Mouse (Mus musculus): ENCODE results near the gene Rnft1.
A peak's percentile ranks its signal among the peaks of the same experiment; 100 is the strongest.
"Not testable (repeated sequence)": the region's sequence is repeated elsewhere in the genome, so short reads cannot be mapped to it uniquely, and the experiment has no call there.

The Rnft1 gene

DNA sequence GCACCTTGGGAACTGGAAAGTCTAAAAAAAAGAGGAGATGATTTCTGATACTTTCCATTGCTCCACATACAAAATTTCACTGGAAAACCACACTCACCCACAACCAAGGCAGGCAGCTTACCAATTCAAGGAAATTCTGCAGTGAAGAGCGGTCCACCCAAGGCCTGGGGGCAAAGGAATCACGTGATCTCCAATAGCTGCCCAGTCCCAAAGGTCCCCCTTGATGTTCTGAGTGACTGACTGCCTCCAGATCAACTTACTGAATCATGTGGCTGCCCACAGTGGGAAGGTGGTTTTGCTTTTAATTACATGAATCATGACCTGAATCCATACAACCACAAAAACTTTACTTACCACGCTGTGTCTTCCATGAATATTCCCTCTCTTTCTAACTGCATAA is 32.8 kb downstream of the Rnft1 start:
- DNase-seq (ENCODE audit: low read depth in 2 of 2, low spot score in 2 of 2), result no peak

- DNase-seq (ENCODE audit: low read depth in 2 of 2, low spot score in 2 of 2), result no peak
Observed at GRCm38 (mm10) chr11:86519751-86520150, 35.3 kb downstream of the Rnft1 start.

DNA sequence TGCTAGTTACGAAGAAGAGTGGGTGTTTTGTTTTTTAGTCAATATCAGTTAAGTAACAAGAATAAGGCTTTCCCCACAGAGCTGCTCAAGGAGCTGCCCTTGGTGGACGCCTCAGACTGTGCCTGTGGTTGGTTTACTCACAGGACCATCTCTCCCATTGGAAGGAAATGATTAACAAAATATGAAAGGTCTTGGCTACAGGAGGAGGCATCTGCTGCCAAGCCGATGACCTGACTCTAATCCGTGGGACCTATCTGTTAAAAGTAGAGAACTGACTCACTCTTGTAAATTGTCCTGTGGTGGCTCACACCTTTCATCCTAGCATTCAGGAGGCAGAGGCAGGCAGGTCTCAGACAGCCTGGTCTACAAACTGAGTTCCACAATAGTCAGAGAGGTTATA is 43.1 kb downstream of the Rnft1 start:
- DNase-seq (ENCODE audit: low read depth in 2 of 2, low spot score in 2 of 2), result no peak

GRCm38 (mm10) chr11:86532834-86533233 is 48.4 kb downstream of the Rnft1 start:
- DNase-seq (ENCODE audit: low read depth in 2 of 2, low spot score in 2 of 2), result peak; percentile 8 to 20

- DNase-seq (ENCODE audit: low read depth in 2 of 2, low spot score in 2 of 2), result not testable (repeated sequence)
Observed at GRCm38 (mm10) chr11:86533302-86533701, 48.8 kb downstream of the Rnft1 start.

- no peak for DNase-seq (ENCODE audit: low read depth in 2 of 2, low spot score in 2 of 2)
Observed at GRCm38 (mm10) chr11:86534201-86534910, 49.9 kb downstream of the Rnft1 start.

- DNase-seq (ENCODE audit: low read depth in 2 of 2, low spot score in 2 of 2), result no peak
Observed at GRCm38 (mm10) chr11:86538786-86539185, 54.3 kb downstream of the Rnft1 start.

- DNase-seq (ENCODE audit: low read depth in 2 of 2, low spot score in 2 of 2), result no peak
Observed at GRCm38 (mm10) chr11:86539716-86540475, 55.4 kb downstream of the Rnft1 start.

GRCm38 (mm10) chr11:86540476-86540845 is 56.0 kb downstream of the Rnft1 start:
- no peak for DNase-seq (ENCODE audit: low read depth in 2 of 2, low spot score in 2 of 2)

GRCm38 (mm10) chr11:86542851-86543250 is 58.4 kb downstream of the Rnft1 start:
- no peak for DNase-seq (ENCODE audit: low read depth in 2 of 2, low spot score in 2 of 2)

DNA sequence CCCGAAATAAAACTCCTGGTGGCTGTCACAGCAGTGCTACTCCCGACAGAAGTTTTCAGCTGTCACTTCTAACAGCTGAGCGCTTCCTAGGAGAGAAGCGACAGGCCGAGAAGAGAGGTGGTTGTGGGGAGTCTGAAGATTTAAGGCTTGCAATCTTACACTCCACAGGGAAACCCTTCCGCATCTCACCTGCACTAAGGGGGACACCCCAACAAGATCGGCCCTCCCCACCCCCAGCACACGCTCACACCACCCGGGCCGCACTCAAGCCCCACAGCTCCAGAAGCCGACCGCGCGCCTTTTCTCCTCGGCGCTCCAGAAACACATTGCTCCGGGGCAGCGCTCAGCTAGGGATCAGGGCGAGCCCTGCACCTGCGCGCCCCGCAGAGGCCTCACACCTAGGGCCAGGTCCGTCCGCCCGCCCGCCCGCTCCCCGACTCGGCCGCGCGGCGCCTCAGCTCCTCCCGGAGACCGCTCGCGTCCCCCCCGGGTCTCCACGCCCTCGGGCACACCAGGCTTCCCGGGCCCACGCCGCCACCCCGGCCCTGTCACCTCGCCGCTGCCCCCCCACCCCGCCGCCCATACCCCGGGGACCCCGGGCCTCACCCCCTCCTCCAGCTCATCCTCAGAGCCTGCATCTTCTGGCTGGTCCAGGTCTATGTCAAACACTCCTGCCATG is 59.6 kb downstream of the Rnft1 start:
- DNase-seq (ENCODE audit: low read depth in 2 of 2, low spot score in 2 of 2), result no peak

- DNase-seq (ENCODE audit: low read depth in 2 of 2, low spot score in 2 of 2), result peak; percentile 97
Observed at GRCm38 (mm10) chr11:86544639-86545299, 60.3 kb downstream of the Rnft1 start, which contains the start of the genes Rps6kb1 and Tubd1. TSS of gene Rps6kb1 (minus strand) at chr11:86544805. TSS of gene Tubd1 (plus strand) at chr11:86544991.

GRCm38 (mm10) chr11:86545556-86545955 is 61.1 kb downstream of the Rnft1 start:
- no peak for DNase-seq (ENCODE audit: low read depth in 2 of 2, low spot score in 2 of 2)

DNA sequence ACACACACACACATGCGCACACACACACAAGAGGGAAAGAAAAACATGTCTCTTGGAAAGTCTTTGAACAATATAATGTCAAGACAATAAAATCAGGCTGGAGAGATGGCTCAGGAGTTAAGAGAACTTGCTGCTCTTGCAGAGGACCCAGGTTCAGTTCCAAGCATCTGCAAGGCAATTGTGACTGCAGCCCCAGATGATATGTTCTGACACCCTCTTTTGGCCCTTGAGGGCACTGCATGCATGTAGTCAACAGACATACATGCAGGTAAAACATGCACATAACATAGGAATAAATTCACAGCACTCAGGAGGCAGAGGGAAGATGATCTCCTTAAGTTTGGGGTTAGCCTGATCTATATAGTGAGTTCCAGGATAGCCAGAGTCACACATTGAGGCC is 63.0 kb downstream of the Rnft1 start:
- peak; percentile 9 to 49 for DNase-seq (ENCODE audit: low read depth in 2 of 2, low spot score in 2 of 2)
